Mouse (Mus musculus) CH12.LX (cell line): ENCODE measurements around the gene Zeb2.

ENCODE experiments used
- CHD1 ChIP-seq: IDR thresholded peaks from 2 replicates; pipeline ENCODE4 v1.6.1; 2012; ENCODE audit warnings: low read depth, low read length, improper control_type of control experiment, inconsistent platforms
- CHD2 ChIP-seq: IDR thresholded peaks from 2 replicates; pipeline ENCODE4 v1.6.1; 2011; ENCODE audit warnings: low read length, improper control_type of control experiment
- CTCF ChIP-seq, 2 experiments: IDR thresholded peaks in 1 of 2; conservative IDR thresholded peaks in 1 of 2; 2 replicates each; pipeline ENCODE4 v1.5.1; 2011 to 2012; ENCODE audit warnings: low read depth in 2 of 2, low read length in 2 of 2, improper control_type of control experiment in 1 of 2, inconsistent platforms in 1 of 2, mild to moderate bottlenecking in 1 of 2, moderate library complexity in 1 of 2
- EP300 ChIP-seq: IDR thresholded peaks from 2 replicates; pipeline ENCODE4 v1.6.1; 2011; ENCODE audit warnings: low read length, improper control_type of control experiment
- MAX ChIP-seq: IDR thresholded peaks from 2 replicates; pipeline ENCODE4 v1.6.1; 2011; ENCODE audit warnings: low read length, improper control_type of control experiment
- MAZ ChIP-seq: IDR thresholded peaks from 2 replicates; pipeline ENCODE4 v1.6.1; 2012; ENCODE audit warnings: low read depth, mild to moderate bottlenecking, inconsistent platforms, low read length, improper control_type of control experiment, moderate library complexity
- POLR2A ChIP-seq: IDR thresholded peaks from 2 replicates; pipeline ENCODE4 v1.6.1; 2011; ENCODE audit warnings: low read depth, mild to moderate bottlenecking, improper control_type of control experiment, low read length
- SIN3A ChIP-seq: IDR thresholded peaks from 2 replicates; pipeline ENCODE4 v1.6.1; 2012; ENCODE audit warnings: low read length, improper control_type of control experiment, inconsistent platforms
- TCF12 ChIP-seq: IDR thresholded peaks from 2 replicates; pipeline ENCODE4 v1.6.1; 2014; ENCODE audit warnings: low read depth, mild to moderate bottlenecking, inconsistent platforms, low read length, improper control_type of control experiment
- USF2 ChIP-seq: conservative IDR thresholded peaks from 2 replicates; pipeline ENCODE4 v1.6.1; 2011; ENCODE audit warnings: low read depth, low read length, improper control_type of control experiment
- ZC3H11A ChIP-seq: IDR thresholded peaks from 2 replicates; pipeline ENCODE4 v1.6.1; 2012; ENCODE audit warnings: low read depth, mild to moderate bottlenecking, inconsistent platforms, low read length, improper control_type of control experiment

- TF ChIP-seq SIN3A (no peak), MAX (no peak), ZC3H11A (no peak), CTCF (conservative IDR thresholded peaks at IDR 0.05 in 1 of 2, IDR thresholded peaks at IDR 0.05 in 1 of 2; ENCODE audit: low read depth in 2 of 2, low read length in 2 of 2) (no peak), POLR2A (no peak), EP300 (no peak), MAZ (no peak), USF2 (no peak), CHD2 (no peak), TCF12 (no peak), CHD1 (no peak)
Measured at GRCm38 (mm10) chr2:44998710-44999109, 118.5 kb downstream of the Zeb2 start.
